Mouse (Mus musculus) hindbrain, embryonic 10.5 days (tissue): ENCODE measurements around the gene Hist2h3c1. TPM values are rescaled to one million over a fixed set of nuclear protein-coding genes. Genes with fewer than 3 reads are reported as not detected.
"Not testable (repeated sequence)": the region's sequence is repeated elsewhere in the genome, so short reads cannot be mapped to it uniquely, and the experiment has no call there.

Source experiments
- DNase-seq: peaks from one replicate; pipeline ENCODE4 v3.0.0-alpha.2; 2017; ENCODE audit warnings: low spot score
- H3K27ac ChIP-seq: fragments of 300-500 bp; sonication (generic); 2 replicates; pipeline ENCODE4 v1.5.1; 2016; ENCODE audit warnings: mild to moderate bottlenecking, moderate library complexity
- H3K27me3 ChIP-seq: fragments of 300-500 bp; sonication (generic); 2 replicates; pipeline ENCODE4 v1.6.1; 2016; ENCODE audit warnings: mild to moderate bottlenecking; ENCODE audit not compliant: poor library complexity, insufficient read depth, severe bottlenecking
- H3K36me3 ChIP-seq: fragments of 300-500 bp; sonication (generic); 2 replicates; pipeline ENCODE4 v1.6.1; 2016; ENCODE audit warnings: mild to moderate bottlenecking, moderate library complexity
- H3K4me1 ChIP-seq: fragments of 300-500 bp; sonication (generic); replicated peaks from 2 replicates; pipeline ENCODE4 v1.6.1; 2016; ENCODE audit warnings: mild to moderate bottlenecking
- H3K4me3 ChIP-seq: fragments of 300-500 bp; sonication (generic); 2 replicates; pipeline ENCODE4 v1.5.1; 2016; ENCODE audit warnings: mild to moderate bottlenecking, moderate library complexity
- H3K9me3 ChIP-seq: fragments of 300-500 bp; sonication (generic); 2 replicates; pipeline ENCODE4 v1.6.1; 2016; ENCODE audit warnings: mild to moderate bottlenecking, moderate library complexity
- WGBS: fragments of 180-500 bp; shearing (Covaris S2); methylation state at CpG from one replicate; pipeline ENCODE4 v1.1.7; 2016; 5-methylcytosine and 5-hydroxymethylcytosine counted together
- polyA plus RNA-seq: library from polyadenylated mRNA; unstranded; fragments of >200 nt; fragmentation: Nextera tagmentation; extraction: Ambion mirVana; gene quantifications from 2 replicates; pipeline ENCODE4 v1.2.1, GENCODE M21; 2016

Gene Hist2h3c1
- polyA plus RNA-seq, 1 experiment from 2014 or later: 0.42 TPM

DNA sequence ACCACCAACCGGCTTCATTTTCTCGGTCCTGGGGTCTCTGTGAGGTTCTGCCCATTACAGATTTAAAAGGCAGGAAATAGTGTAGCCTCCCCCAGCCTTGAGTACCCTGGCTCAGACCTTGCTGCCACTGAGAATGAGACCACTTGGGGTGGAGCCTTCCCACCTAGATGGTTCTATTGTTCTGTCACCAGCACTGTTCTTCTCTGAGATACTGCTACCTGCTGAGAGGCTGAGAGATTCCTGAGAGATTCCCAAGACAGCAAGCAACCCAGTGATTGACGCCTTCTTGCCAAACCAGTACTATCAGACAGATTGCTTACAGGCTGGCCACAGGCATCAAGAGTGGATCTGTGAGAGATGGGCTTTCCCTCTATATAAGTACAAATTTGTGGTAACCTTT, 42.7 kb downstream of the Hist2h3c1 start:
- H3K27me3 ChIP-seq: peaks cover 19% of the 10 kb centered on the region
- DNase-seq: no peak
- H3K9me3 ChIP-seq: no peaks in the 10 kb centered on the region
- WGBS: 76% methylated on average over 3 of the region's 3 CpGs
- H3K4me3 ChIP-seq: no peak overlapping the region
- H3K27ac ChIP-seq: no peak overlapping the region
- no peaks in the 10 kb centered on the region for H3K36me3 ChIP-seq
- H3K4me1 ChIP-seq: peaks cover 11% of the 10 kb centered on the region

DNA sequence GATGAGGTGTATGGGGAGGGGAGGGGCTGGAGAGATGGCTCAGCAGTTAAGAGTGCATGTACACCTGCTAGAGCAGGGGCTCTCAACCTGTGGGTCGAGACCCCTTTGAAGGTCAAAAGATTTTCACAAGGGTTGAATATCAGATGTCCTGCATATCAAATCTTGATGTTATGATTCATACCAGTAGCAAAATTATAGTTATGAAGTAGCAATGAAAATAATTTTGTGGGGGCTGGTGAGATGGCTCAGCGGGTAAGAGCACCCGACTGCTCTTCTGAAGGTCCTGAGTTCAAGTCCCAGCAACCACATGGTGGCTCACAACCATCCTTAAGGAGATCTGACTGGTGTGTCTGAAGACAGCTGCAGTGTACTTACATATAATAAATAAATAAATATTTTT, 44.2 kb downstream of the Hist2h3c1 start:
- not testable (repeated sequence) for H3K4me1 ChIP-seq, H3K36me3 ChIP-seq, H3K27me3 ChIP-seq, DNase-seq, H3K27ac ChIP-seq, H3K9me3 ChIP-seq, H3K4me3 ChIP-seq
- WGBS: 93% methylated on average over 3 of the region's 3 CpGs

DNA sequence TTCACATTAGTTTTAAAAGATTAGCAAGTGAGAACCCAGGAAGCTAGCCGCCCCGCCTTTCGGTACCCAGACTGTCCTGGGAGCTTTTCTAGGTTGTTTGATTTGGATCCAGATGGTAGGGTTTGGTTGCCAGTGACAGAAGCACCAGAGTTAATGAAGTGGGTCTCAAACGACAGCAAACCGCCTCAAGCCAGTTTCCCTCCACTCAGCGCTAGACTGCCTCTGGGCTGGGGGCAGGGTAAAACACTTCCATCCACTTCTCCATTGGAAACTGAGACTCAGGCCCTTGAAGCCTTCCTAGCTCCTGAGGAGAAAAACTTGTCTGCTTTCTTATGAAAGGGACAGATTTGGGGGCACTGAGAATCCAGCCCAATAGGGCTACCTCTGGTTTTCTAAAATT, 46.2 kb downstream of the Hist2h3c1 start:
- Histone ChIP-seq H3K9me3 (no peaks in the 10 kb centered on the region), H3K27me3 (no peaks in the 10 kb centered on the region), H3K4me1 (no peaks in the 10 kb centered on the region), H3K27ac (no peak overlapping the region), H3K4me3 (no peak overlapping the region), H3K36me3 (no peaks in the 10 kb centered on the region)
- DNase-seq: no peak
- WGBS: 69% methylated on average over 6 of the region's 6 CpGs

DNA sequence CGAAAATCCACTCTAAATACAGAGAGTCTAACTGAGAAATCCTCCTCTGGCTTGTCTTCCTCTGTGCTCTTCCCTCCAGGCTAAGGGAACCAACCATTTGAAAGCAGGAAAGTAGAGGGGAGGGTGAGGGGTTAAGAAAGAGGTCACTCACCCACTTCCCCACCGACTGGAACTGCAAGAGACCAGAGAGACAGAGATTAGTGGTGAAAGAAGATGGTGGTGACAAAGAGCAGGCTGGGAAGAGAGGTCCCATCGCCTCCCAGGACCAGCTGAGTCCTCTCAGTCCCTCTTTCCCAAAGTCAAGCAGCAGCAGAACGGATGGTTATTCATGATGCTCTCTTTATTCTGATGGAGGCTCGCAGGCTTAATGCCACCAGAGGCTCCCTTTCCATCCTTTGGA, 46.9 kb downstream of the Hist2h3c1 start:
- Histone ChIP-seq H3K4me1 (no peaks in the 10 kb centered on the region), H3K36me3 (no peaks in the 10 kb centered on the region), H3K27me3 (no peaks in the 10 kb centered on the region), H3K4me3 (no peak overlapping the region), H3K27ac (no peak overlapping the region), H3K9me3 (no peaks in the 10 kb centered on the region)
- WGBS: 58% methylated on average over 5 of the region's 5 CpGs
- DNase-seq: no peak

DNA sequence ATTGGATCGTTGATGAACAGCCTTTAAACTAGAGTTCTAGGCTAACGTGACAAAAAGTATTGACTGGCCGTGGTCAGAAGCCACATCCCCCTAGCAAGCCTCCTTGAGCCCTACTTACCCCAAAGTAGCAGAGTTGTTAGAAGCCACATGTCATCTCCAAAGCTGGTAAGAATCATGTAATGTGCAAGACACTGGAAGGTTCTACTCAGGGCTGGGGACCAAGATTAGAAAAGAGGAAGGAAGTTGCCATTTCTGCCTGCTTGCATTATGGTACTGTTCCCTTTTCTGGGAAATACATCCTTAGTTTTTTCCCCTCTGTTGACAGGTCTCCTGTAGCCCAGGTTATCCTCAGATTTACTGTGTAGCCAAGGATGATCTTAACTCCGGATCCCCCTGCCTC, 47.3 kb downstream of the Hist2h3c1 start, which contains the start of gene Fcgr1:
TSS of gene Fcgr1 (minus strand) at position 183 of the 400 bp plus-strand sequence.
- Histone ChIP-seq H3K4me1 (no peaks in the 10 kb centered on the region), H3K27me3 (no peaks in the 10 kb centered on the region), H3K27ac (no peak within 1 kb of the TSS), H3K36me3 (no peaks in the 10 kb centered on the region), H3K9me3 (no peaks in the 10 kb centered on the region), H3K4me3 (no peak within 1 kb of the TSS)
- 88% methylated on average over 4 of the region's 4 CpGs for WGBS
- DNase-seq: no peak

Other genes starting within 250 kb of the Hist2h3c1 start
- gene Vps45, start 188.2 kb upstream of the Hist2h3c1 start, polyA plus RNA-seq: 30.4 and 32.4 TPM in 2 replicates
- gene Otud7b, start 142.2 kb upstream of the Hist2h3c1 start, polyA plus RNA-seq: 12.8 and 19.2 TPM in 2 replicates
- gene Mtmr11, start 84.7 kb upstream of the Hist2h3c1 start, polyA plus RNA-seq: 10.4 and 11.4 TPM in 2 replicates
- 250 and 259 TPM in 2 replicates for gene Sf3b4, start 74.4 kb upstream of the Hist2h3c1 start, polyA plus RNA-seq
- 3.7 and 15.3 TPM in 2 replicates for gene Sv2a, start 65.5 kb upstream of the Hist2h3c1 start, polyA plus RNA-seq
- 89.6 and 90.3 TPM in 2 replicates for gene Bola1, start 27.0 kb upstream of the Hist2h3c1 start, polyA plus RNA-seq
- gene Hist2h2ab, start 26.8 kb upstream of the Hist2h3c1 start, polyA plus RNA-seq: not detected in 2 replicates
- gene Hist2h2ac, start 25.8 kb upstream of the Hist2h3c1 start, polyA plus RNA-seq: 7.6 and 12.0 TPM in 2 replicates
- 6.0 and 8.7 TPM in 2 replicates for gene Hist2h2be, start 25.6 kb upstream of the Hist2h3c1 start, polyA plus RNA-seq
- gene Hist2h3c2, start 7.6 kb upstream of the Hist2h3c1 start, polyA plus RNA-seq: 7.9 and 8.4 TPM in 2 replicates
- 44.6 and 55.1 TPM in 2 replicates for gene Hist2h2aa2, start 6.4 kb upstream of the Hist2h3c1 start, polyA plus RNA-seq
- gene Hist2h2aa1, start 1.2 kb upstream of the Hist2h3c1 start, polyA plus RNA-seq: 11.3 and 13.4 TPM in 2 replicates
- gene Hist2h4, start 16.6 kb downstream of the Hist2h3c1 start, polyA plus RNA-seq: 6.8 and 13.6 TPM in 2 replicates
- gene Hist2h3b, start 22.0 kb downstream of the Hist2h3c1 start, polyA plus RNA-seq: 49.7 and 51.9 TPM in 2 replicates
- 9.4 and 9.7 TPM in 2 replicates for gene Hist2h2bb, start 23.1 kb downstream of the Hist2h3c1 start, polyA plus RNA-seq
- 1.7 and 1.9 TPM in 2 replicates for gene Fcgr1, start 47.3 kb downstream of the Hist2h3c1 start, polyA plus RNA-seq
- gene BC107364, start 205.6 kb downstream of the Hist2h3c1 start, polyA plus RNA-seq: 0.25 TPM in 1 of 2 replicates, not detected in the other